Mouse (Mus musculus): ENCODE measurements around the gene Gprin1. TPM values are rescaled to one million over a fixed set of nuclear protein-coding genes. Genes with fewer than 3 reads are reported as not detected.

The Gprin1 gene
- total RNA-seq, 2 experiments from 2014 or later = not detected

DNA sequence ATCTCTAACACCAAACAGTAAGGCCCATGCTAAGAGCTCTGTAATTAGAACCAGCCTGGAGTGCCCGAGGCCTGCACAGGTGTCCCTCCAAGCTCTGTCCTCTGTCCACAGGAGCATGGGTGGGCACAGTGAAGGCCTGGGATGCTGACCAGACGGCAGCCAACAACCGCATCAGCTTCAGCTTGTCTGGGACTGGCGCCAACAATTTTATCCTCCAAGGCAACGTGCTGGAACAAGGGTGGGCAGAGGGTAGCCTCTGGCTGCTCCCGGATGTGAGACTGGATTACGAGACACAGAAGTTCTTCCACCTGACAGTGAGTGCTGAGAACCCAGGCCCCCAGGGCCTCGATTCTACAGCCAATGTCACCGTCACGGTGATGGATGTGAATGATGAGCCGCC, 23.5 kb downstream of the Gprin1 start:
- no peak for DNase-seq

DNA sequence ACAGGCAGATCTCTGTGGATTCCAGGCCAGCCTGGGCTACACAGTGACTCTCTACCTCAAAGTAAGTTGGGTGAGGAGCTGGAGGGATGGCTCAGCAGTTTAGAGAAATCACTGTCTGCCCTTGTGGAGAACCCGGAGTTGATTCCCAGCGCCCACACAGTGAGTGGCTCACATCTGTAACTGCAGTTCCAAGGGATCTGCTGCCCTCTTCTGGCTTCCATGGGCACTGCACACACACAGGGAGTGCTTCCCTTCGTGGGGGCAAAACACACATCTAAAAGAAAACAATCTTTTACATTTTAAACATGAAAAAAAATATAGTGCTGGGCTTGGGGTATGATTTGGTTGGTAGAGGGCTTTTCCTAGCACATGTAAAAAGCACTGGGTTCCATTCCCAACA, 26.5 kb downstream of the Gprin1 start:
- no peak for DNase-seq

DNA sequence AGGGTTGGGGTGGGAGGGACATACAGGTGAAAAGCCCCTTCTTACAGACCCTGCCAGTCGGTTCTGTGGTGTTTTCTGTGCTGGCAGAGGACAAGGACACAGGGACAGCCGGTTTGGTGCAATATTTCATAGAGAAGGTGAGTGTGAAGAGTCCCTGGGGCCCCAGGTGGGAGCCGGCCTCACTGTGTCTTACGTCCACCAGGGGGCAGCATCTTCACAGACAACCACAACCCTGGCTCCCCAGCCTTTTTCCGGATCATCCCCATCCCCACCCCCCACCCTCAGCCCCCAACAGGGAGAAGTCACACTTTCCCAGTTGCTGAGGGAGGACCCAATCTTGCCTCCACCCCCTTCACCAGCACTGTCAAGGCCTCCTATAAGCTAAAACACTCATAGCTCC, 32.8 kb downstream of the Gprin1 start:
- DNase-seq = peak; percentile 17 to 55

DNA sequence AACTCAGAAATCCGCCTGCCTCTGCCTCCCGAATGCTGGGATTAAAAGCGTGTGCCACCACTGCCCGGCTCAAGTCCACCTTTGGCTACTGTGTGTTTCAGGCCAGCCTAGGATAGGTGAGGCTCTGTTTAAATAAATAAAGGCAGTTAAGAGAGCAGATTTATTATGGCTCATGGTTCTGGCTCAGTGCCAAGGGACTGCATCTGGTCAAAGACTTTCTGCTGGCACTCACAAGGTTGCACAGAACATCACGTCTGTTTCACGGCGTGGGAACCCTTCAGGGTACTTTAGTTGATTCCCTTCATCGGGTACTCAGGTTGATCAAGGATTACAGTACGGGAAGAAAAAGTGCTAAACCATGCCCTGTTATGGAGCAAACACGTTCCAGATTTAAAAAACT, 34.7 kb downstream of the Gprin1 start:
- no peak for DNase-seq

DNA sequence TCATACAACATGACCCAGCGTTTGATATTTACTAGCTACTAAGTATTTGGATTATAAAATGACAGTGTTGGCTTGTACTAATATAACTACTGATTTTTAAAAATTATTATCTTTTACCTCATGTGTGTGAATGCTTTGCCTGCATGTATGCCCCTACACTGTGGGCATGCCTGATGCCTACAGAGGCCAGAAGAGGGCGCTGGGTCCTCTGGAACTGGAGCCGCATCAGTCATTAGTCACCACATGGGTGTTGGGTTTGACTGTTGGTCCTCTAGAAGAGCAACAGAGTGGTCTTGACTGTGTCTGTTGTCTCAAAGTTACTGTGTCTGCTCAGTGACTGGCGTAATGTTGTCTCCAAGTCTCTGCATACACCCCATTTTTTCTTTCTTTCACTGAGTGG, 35.3 kb downstream of the Gprin1 start:
- no peak for DNase-seq

DNA sequence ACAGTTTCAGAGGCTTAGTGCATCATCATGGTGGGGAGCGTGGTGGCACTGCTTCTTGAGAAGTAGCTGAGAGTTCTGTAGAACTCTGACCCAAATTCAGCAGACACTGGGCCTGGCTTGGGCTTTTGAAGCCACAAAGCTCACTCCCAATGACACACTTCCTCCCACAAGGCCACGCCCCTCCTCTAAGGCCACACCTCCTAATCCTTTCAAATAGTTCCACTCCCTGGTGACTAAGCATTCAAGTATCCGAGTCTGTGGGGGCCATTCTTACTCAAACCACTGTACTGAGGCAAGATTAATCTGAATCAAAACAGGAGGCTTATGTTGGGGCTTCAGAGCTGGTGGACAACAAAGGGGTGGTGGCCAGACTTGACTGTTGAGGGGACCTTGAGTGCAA, 38.8 kb downstream of the Gprin1 start:
- DNase-seq = no peak

DNA sequence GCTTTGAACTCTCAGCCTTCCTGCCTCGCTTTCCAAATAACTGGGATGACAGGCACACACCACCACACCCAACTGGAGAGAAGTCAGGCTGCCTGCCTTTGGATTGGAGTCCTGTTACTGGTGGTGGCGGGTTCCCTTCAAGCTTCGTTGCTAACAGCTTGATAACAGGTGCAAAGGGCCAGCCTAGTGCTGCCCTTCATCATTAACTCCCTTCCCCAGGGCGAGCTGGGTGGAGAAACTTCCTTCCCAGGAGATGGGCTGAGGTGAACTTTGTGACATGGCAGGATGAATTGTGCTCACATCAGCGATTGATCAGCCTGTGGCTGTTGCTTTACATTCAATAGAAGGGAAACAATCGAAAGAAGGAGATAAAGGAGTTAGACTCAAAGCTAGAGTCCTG, 44.8 kb downstream of the Gprin1 start:
- no peak for DNase-seq

DNA sequence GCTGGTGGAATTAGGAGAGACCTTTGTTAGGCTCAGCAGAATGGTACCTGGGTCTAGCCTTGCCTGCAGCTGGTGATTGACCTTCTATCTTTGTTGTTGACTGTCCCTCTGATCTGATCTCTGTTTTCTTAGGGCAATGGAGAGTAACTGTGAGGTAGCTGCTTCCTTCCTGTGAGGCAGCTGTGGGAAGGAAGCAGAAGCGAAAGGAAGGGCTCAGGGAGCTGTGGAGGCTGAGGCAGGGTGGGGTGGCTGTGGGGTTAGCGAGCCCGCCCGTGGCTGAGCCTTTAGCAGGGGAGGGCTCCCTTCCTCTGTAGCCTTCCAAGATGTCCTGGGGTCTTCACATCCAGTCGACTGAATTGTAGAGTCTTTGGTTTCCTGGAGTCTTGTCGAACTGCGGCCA, 47.2 kb downstream of the Gprin1 start:
- no peak for DNase-seq

DNA sequence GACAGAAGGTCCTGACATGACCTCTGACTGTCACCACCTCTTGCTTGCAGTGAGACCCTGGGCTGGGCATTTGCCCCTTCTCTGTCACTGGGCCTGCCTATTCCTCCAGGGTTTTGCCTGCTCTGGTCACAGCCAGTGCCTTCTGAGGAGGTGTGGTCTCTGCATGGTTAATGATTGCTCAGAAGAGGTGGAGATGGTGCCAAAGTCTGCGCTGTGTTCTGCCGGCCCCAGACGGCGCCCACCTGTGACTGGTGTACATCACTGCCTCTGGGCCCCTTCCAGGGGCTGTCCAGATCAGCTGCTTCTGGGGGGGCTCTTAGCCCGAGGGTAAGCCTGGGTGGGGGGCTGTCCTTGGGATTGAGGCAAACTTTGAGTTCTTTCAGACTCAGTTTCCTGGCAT, 48.4 kb downstream of the Gprin1 start, which contains the start of gene Cdhr2:
Gene Cdhr2 (plus strand): TSS at position 219 of the 400 bp plus-strand sequence.
- DNase-seq = no peak

DNA sequence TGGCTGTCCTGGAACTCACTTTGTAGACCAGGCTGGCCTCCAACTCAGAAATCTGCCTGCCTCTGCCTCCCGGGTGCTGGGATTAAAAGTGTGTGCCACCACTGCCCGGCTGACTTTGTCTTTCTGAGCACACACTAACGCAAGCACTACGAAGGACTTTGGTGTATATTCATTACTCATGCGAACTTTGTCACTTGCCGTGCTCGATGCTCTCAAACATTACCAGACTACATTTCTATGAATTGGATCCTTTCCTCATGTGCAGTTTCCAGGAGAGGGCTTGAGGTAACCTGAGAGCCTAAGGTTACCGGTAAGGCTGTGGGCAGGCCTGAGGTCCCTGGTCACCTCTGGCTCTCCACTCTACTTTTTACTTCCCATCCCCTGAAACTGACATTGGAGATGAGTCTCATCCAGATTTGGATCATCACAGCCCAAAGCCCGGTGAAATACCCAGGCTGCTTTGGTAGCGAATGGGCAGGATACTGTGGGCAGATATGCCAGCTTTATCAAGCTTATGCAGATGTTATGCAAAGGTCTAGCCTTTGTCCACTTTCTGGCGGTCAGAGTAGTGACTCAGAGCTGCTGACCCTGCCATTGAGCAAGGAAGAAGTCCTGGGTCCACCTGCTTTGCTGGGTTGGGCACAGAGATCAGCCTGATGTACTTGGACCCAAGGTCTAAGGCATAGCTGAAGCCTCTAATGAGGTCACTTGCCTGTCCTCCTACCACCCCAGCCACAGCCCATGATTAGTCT, 54.0 kb downstream of the Gprin1 start:
- no peak for DNase-seq

DNA sequence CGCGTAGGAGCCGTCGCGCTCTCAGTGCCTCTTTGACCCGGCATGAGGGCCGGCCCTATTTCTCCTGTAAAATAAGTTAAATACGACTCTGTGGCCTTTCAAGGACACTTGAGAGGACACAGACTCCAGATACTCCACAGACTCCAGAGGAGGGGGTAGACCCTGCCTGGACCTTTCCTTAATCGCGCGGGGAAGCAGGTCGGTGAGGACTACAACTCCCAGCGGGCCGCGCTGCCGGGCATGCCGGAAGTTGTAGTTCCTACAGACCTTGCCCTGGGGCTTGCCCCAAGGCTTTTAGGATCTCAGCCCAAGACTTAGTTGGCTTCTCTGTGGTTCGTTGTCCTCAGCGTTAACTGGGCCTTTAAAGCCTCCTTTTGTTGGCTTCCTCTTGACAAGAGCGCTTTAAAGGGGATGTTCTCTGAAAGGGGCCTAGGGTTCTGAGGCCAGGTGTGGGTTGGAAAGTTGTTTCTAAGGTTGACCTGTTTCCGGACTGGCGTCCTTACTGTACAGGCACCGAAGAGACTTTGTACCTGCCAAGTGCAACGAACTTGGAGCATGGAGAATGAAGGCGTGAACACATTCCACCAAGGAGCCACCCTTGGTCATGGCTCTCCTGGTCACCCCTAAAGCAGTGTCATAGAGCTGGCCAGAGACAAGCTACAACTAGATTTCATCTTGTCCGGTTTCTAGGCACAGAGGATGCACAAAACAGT, 55.2 kb downstream of the Gprin1 start:
- DNase-seq = peak; percentile 93 to 95

DNA sequence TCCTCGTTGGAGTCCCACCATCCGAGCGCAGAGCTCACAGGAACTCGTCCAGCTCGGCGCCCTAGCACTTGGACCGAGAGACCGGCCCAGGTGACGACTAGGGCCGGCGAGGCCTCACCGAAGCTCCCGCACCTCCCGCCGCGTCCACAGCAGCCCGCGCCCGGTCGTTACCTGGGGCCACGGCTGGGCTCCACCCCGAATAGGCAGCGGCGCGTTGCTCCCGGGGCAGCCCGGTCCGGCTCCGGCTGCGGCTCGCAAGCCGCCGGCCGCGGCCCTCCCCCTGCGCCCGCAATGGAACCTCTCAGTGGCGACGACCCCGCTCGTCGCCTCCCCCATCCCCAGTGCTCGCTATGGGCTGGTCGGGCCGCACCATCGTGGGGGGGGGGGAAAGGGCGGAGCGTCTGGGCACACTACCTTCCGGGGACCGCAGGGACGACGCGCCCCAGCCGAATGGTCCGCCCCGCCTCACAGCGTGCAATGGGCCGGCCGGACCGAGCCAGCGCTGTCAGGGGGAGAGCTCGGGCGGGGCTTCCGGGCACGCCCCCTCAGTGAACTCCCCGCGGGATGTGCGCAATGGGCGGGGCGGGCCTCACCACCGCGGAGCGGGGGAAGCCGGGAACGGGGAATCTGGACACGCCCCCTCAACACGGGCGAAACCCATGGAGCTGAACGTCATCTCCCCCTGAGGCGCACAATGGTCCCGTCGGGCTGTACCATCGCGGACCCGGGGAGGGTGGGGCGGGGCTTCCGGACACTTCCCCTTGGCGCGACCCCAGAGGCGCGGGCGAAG, 55.9 kb downstream of the Gprin1 start, which contains the start of gene Rnf44:
Gene Rnf44 (minus strand): TSS at position 350 of the 790 bp plus-strand sequence.
- peak; percentile 97 to 99 for DNase-seq

DNA sequence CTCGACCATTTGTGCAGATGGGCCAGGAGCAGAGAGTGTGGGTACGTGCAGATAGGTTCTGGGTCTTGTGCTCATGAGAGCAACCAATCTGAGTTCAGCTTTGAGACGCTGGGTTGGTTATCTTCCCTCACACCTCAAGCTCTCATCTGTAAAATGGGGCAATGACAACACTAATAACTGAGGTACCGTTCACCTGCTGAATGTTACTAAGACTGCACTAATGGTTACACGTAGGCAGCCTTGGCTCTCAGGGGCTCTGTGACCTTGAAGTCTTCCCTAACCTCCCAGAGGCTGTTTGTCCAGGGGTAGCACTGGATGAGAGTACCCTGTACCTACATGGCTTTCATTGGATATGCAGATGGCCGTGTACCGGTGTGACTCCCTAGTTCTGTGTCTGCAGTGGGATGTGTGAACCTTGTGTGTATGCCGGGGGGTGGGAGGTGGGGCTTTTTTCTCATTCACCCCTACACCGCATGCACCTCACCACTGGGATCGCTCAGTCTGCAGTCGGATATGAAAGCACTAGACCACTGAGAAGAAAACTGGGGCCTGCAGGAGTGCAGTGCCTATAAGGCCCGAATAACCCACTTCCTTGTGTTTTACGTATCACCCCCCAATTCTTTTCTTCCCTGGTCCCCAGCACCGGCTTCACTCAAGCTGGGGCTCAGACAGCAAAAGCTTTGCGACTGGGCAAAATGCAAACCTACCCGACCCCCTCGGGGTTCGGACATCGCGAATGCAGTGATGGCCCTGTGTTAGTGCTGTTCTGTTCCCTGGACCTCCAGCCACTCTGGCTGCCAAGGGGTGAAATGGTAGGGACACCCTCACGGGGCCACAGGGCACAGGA, 56.7 kb downstream of the Gprin1 start:
- no peak for DNase-seq

DNA sequence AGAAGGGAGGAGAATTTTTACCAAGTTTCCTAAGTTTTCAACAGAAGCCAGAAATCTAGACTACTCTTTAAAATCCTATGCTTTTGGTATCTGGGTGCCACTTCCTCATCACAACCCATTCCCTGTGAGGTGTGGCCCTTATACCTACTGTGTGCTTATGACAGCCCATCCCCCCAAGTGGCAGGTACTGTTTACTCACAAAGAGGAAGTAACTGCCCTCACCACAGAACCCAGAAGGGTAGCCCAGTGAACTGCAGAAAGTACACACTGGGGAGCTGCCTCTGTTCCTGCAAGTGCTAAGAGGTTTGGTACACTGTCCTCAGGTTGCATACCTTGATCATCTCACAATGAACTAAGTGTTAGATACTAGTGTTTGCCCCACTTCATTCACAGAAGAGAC, 57.9 kb downstream of the Gprin1 start:
- peak in 1 of 2 experiments; percentile 39 for DNase-seq

DNA sequence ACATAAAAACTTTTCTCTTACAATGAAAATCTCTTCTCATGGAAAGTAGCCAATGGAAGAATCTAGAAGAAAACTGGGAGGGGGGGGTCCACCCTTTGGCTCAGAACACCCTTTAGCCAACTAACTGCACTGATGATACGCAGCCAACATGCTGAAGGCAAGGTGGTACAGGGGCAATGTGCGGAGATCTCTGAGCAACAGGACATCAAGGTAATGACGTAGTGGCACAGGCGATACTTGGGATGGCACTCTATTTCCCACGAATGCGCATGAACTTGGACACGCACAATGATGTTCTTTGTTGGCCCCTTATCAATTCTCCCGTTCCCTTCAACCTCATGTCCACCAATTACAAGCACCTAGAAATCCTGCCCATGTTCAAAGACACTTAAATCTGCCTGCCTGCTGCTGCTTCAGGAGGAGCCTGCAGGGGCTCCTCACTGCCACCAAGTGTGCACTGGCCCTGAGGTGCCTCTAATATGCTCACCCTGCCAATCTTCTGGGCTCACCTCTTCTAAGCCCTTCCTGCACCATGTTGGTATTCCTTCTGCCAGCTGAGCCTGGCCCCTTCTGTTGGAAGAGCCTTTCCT, 59.4 kb downstream of the Gprin1 start:
- DNase-seq = no peak

DNA sequence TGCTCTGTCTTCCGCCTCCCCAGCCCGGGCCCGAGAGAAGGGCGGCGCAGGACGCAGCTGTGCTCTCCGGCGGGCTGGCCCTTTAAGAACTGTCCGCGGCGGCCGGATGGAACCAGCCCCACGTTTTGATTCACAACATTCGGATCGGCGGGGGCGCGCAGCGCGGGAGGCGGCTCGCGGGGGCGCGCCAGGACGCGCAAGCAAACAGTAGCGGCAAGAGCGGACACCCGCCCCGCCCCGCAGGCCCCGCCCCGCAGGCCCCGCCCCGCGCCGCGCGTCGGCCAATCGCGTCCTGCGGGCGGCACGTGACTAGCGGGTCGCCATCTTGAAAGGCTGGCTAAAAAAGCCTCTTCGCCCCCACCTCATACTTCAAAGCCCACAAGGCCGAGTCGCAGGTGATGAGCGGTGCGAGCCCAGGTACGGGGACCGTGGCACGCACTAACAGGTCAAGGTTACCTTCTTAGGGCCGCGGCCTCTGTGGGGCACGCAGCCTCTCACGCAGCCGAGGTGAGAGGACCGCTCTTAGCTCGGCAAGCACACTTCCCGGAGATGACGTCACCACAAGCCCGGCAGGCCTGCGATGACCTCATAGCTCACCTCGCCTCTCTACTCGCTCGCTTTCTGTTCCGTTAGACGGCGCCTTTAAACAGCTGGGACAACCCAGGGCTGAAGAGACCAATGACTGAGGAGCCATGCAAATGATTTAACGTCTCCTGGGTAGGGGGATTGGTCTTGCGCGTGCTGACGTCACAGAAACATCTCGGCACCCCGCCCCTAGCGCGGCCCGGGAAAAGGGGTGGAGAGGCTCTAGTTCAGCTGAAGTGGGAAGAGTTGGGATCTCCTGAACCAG, 61.9 kb downstream of the Gprin1 start:
- peak; percentile 98 for DNase-seq

DNA sequence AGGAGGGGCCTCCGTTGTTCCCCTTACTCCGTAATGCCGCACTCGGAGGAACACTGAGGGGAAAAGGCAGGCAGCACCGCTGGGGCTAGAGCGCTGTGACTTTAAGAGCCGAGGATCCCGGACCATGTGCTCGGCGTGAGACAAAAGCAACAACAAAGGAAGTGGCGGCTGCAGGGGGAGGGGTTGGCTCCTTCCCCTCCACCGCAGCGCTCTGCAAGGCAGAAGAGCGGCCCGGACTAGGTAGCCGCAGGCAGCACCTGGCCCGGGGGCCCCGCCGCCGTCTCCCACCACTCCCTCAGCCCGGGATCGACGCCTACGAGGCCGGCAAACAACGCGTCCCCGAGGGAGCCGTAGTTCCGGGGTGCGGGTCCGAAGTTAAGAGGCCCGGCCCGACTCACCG, 62.6 kb downstream of the Gprin1 start:
- peak; percentile 85 to 89 for DNase-seq

All from heart, adult 18-20 months (tissue).